Mouse (Mus musculus): ENCODE results near the gene Bcr.

GRCm38 (mm10) chr10:75108092-75108491, 47.7 kb downstream of the Bcr start:
- no peak for TF ChIP-seq POLR2A (IDR thresholded peaks at IDR 0.05; ENCODE audit: borderline replicate concordance, extremely low read depth, low read depth, low read length)
- TF ChIP-seq CTCF (IDR thresholded peaks at IDR 0.05; ENCODE audit: insufficient read depth, low read length), result no peak
